Mouse (Mus musculus): ENCODE measurements around the gene Myh3.

Gene Myh3

DNA sequence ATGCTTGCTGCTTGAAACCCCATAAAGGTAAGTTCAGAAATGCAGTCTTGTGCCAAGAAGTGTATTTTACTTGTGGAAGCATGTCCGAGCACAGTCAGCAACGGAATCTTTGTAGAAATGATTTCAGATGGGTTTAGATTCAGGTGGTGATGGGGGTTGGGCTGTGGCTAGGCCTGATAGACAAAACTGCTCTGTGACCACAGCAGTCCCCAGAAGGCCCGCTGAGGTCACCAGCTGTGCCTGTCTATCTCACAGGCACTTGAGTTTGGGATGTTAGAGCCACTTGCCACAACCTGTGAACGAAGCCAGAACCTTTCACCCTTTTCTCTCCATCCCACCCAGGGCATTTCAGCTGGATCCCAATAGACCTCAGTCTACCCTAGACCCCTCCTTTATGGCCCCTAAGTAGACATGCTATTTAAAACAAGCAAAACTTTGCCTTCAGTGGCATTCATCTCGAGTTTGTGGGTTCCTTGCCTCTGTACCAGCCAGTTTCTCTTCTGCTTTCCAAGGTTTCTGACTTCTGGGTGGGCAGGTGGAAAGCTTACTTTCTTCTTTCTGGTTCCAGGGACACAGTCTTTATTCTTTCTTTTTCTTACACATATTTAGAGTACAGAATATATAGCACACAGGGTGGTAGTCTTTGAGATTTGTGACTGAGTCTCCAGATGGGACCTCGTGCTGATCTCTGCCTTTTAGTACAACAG lies 66.6 kb downstream of the Myh3 start:
- no peak for DNase-seq (ENCODE audit: low spot score)

GRCm38 (mm10) chr11:67145482-67146408 lies 67.6 kb downstream of the Myh3 start:
- DNase-seq (ENCODE audit: low spot score) = no peak

DNA sequence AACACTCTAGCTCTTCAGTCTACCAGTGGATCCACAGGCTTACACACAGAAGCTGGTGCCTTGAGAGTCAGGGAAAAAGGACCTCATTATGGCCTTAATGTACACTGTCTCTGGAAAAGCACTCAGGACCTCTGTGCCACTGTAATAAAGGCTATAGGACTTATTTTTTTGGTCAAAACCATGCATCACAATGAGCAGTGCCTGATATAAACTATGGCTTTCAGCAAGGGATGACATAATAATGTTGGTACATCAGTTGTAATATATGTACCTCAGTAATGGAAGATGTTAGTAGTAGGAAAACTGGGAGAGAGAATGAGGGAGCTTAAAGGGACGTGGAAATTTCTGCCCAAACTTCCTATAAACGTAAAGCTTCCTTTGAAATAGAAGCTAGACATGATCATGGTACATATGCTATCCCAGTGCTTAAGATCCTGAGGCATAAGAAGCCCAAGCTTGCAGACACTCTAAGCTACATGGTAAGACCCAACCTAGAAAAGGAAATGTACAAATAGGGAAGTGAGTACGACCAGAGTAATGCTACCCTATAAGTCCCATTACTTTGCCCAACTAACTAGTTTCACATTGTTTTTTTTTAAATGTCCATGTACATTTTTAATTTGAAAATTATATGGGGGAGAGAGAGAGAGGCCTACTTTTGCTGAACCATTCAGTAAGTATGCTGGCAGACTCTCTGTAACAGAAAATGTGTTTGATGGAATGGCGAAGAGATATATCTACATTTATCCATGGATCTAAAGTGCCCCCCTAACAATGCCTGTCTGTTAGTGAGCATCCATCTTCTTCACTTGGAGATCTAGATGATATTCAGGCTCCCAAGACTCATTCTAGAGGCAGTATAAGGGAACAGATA lies 68.5 kb downstream of the Myh3 start:
- DNase-seq (ENCODE audit: low spot score) = no peak

GRCm38 (mm10) chr11:67147283-67147921 lies 69.3 kb downstream of the Myh3 start:
- DNase-seq (ENCODE audit: low spot score) = no peak

GRCm38 (mm10) chr11:67148286-67149012 lies 70.3 kb downstream of the Myh3 start:
- no peak for DNase-seq (ENCODE audit: low spot score)

DNA sequence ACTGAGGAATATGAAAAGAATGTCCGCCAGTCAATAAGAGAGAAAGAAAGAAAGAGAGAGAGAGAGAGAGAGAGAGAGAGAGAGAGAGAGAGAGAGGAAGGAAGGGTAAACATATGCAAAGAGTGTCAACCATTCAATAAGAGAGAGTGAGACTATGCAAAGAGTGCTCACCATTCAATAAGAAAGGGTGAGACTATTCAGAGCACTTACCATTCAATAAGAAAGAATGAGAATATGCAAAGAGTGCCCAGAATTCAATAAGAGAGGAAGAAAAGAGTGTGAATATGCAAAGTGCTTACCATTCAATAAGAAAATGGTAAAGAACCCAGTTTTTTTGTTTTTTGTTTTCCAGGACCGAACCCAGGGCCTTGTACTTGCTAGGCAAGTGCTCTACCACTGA lies 72.1 kb downstream of the Myh3 start:
- no peak for DNase-seq (ENCODE audit: low spot score)

DNA sequence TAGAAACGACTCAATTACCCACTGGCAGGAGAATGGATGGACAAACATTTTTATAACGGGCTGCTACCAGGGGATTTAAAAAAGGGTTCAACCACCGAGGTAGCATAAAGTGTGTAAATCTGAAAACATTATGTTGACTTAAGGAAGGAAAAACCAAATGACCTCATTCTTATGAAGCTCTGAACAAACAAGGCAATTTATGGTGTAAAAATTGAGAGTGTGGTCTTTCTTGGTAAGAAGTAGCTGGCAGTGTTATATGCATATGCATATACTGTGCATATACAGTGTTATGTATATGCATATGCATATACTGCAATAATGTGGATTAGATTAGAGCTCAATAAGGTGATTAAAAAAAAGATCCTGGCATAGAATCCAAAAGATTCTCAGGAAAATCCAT lies 73.1 kb downstream of the Myh3 start:
- DNase-seq (ENCODE audit: low spot score) = no peak
